Mouse (Mus musculus) midbrain, postnatal 0 days (tissue): ENCODE results near the gene Cacna1h. TPM values are rescaled to one million over a fixed set of nuclear protein-coding genes. Genes with fewer than 3 reads are reported as not detected.

ENCODE experiments used
- ATAC-seq: fragments of 200-750 bp; cut with Nextera tagmentation; 2 replicates; pipeline ENCODE4 v1.8.0; 2017; ENCODE audit warnings: moderate number of reproducible peaks, mild to moderate bottlenecking, moderate TSS enrichment, moderate library complexity; ENCODE audit not compliant: low FRiP score
- DNase-seq: peaks from one replicate; pipeline ENCODE4 v3.0.0-alpha.2; 2015; ENCODE audit warnings: low spot score
- H3K27ac ChIP-seq: fragments of 300-500 bp; sonication (generic); 2 replicates; pipeline ENCODE4 v1.5.1; 2014; ENCODE audit warnings: low read depth, mild to moderate bottlenecking, low read length, mixed read lengths
- H3K27me3 ChIP-seq: fragments of 300-500 bp; sonication (generic); 2 replicates; pipeline ENCODE4 v1.6.1; 2014; ENCODE audit warnings: low read length, control low read depth, mixed read lengths; ENCODE audit not compliant: insufficient read depth
- H3K36me3 ChIP-seq: fragments of 300-500 bp; sonication (generic); 2 replicates; pipeline ENCODE4 v1.6.1; 2014; ENCODE audit warnings: low read length, control low read depth, mixed read lengths; ENCODE audit not compliant: insufficient read depth
- H3K4me1 ChIP-seq: fragments of 300-500 bp; sonication (generic); 2 replicates; pipeline ENCODE4 v1.6.1; 2014; ENCODE audit warnings: mild to moderate bottlenecking, control low read depth, antibody characterized with exemption, low read length, mixed read lengths; ENCODE audit not compliant: insufficient read depth
- H3K4me2 ChIP-seq: fragments of 300-500 bp; sonication (generic); 2 replicates; pipeline ENCODE4 v1.6.1; 2014; ENCODE audit warnings: low read depth, mild to moderate bottlenecking, low read length, mixed read lengths; ENCODE audit not compliant: poor library complexity, severe bottlenecking
- H3K4me3 ChIP-seq: fragments of 300-500 bp; sonication (generic); 2 replicates; pipeline ENCODE4 v1.5.1; 2014; ENCODE audit warnings: low read depth, mild to moderate bottlenecking, low read length, moderate library complexity
- H3K9ac ChIP-seq: fragments of 300-500 bp; sonication (generic); replicated peaks from 2 replicates; pipeline ENCODE4 v1.6.1; 2014; ENCODE audit warnings: mild to moderate bottlenecking, low read length, moderate library complexity, mixed read lengths; ENCODE audit not compliant: poor library complexity, severe bottlenecking
- H3K9me3 ChIP-seq: fragments of 300-500 bp; sonication (generic); 2 replicates; pipeline ENCODE4 v1.6.1; 2016; ENCODE audit warnings: low read length, control low read depth
- CTCF ChIP-seq: IDR thresholded peaks from 2 replicates; pipeline ENCODE4 v1.5.1; 2016; ENCODE audit warnings: antibody characterized with exemption, mild to moderate bottlenecking
- WGBS: fragments of 180-500 bp; shearing (Covaris S2); extraction: QIAGEN DNeasy Blood & Tissue Kit; methylation state at CpG from one replicate; pipeline ENCODE4 v1.1.7; 2014; 5-methylcytosine and 5-hydroxymethylcytosine counted together
- polyA plus RNA-seq: library from polyadenylated mRNA; unstranded; fragments of >200 nt; fragmentation: Nextera tagmentation; extraction: Ambion mirVana; gene quantifications from 2 replicates; pipeline ENCODE4 v1.2.1, GENCODE M21; 2015
- total RNA-seq: library from RNA; depleted of rRNA; stranded (reverse); fragments of >200 nt; gene quantifications from 2 replicates; pipeline ENCODE4 v1.2.3, GENCODE M21; 2014; rRNA removed

The Cacna1h gene
- 117 and 164 TPM in 2 replicates for total RNA-seq
- 7.6 and 9.5 TPM in 2 replicates for polyA plus RNA-seq

DNA sequence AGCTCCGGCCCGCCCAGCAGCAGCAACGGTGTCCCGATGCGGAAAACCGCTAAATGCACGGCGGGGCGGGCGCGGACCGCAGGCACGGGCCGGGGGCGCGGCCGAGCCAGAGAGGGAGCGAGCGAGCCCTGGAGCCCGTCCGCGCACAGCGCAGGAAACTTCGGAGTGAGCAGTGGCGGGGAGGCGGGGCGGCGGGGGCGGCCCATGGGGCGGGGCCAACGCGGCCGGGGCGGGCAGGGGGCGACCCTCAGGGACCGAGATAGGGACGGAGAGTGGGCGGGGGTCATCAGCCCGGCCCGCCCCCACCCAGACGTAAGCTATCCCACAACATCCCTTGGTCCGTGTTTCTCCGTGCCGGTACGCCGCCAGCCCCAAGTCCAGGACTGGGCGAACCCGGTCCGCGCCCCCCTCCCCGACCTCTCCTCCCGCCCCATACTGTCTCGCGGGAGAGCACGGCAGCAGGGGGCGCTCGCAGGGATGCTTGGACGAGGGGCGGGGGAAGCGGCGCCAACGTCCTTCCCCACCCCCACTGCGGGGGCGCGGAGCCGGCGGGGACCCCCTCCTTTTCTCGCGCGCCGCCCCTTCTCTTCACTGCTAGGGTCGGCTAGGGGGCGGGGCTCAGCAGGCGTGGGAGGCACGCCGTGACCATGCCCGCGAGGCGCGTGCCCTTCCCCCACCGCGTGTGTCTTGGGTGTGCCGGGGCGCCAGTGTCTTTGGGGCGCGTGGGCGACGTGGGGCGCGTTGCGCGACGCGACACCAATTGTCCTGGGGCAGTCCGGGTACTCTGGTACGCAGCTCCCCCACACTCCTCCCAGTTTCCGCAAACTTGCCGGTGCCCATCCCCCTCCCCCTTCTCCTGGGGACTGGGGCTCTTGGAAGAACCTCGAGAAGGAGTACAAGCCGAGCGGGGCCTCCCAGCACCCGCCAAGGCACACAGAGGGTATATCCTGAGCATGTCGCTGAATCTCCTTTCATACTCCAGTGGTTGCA lies at the start of gene Cacna1h:
TSS of gene Cacna1h (minus strand) at position 167 of the 990 bp plus-strand sequence.
- WGBS = under 1% methylated on average over 67 of the region's 103 CpGs
- no peaks in the 10 kb centered on the region for H3K27me3 ChIP-seq
- peak within 1 kb of the TSS; percentile 75 for H3K27ac ChIP-seq
- TF ChIP-seq CTCF = peak; percentile 83
- peak within 1 kb of the TSS; percentile 86 for H3K4me2 ChIP-seq
- H3K9me3 ChIP-seq = no peaks in the 10 kb centered on the region
- ATAC-seq = peak; percentile 83
- H3K9ac ChIP-seq = peak within 1 kb of the TSS; percentile 86
- H3K4me3 ChIP-seq = peak within 1 kb of the TSS; percentile 80
- peak; percentile 73 for DNase-seq
- H3K4me1 ChIP-seq = peaks cover 11% of the 10 kb centered on the region; the same call in 1 of the 2 replicates
- H3K36me3 ChIP-seq = peaks cover 2% of the 10 kb centered on the region; the same call in 1 of the 2 replicates

DNA sequence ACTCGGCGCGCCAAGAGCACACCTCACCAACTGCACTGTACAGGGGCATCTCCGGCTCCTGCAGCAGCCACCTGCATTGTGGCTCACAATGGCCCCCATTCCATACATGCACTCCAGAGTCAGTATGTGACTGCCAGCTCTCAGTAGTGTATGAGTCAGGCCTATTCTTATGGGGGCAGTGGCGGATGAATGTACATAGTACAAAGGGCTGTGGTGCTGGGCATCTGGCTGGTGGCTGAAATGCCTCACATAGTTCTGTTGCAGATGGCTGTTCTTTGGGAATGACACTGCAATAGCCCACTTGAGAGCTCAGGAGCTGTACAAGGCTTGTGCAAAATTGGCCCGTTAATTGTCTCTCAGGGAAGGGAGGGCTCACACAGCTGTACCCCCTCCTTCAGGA lies 48.5 kb upstream of the Cacna1h start:
- 86% methylated on average over 6 of the region's 6 CpGs for WGBS
- no peak for TF ChIP-seq CTCF
- H3K27me3 ChIP-seq = 0 out of 2 replicates have a peak, but pooled peaks cover 2% of the 10 kb centered on the region
- DNase-seq (no peak), ATAC-seq (no peak)
- H3K36me3 ChIP-seq = no peaks in the 10 kb centered on the region
- H3K4me1 ChIP-seq = no peaks in the 10 kb centered on the region
- no peaks in the 10 kb centered on the region for H3K9me3 ChIP-seq
- no peak overlapping the region for H3K27ac ChIP-seq
- H3K4me3 ChIP-seq = no peak overlapping the region
- H3K4me2 ChIP-seq = no peak overlapping the region
- no peak overlapping the region for H3K9ac ChIP-seq

DNA sequence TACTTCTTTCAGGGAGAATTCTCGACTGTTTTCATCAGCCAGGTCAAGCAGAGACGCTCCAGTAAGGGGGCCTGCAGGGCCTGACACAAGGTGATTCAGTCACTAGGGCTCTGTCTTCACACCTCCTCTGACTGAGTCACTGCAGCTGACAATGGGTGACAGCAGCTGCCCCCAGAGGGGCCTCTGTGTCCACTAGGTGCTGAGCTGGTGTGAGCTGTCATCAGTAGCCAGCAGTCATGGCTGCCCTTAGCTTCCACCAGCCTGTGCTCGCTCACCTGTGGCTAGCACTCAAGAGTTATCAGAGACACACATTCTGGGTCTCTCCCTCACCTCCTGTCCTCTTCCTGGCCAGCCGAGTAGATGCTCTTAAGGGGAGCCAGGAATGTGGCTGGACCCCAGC lies 47.2 kb upstream of the Cacna1h start:
- Histone ChIP-seq H3K27ac (no peak overlapping the region), H3K4me1 (no peaks in the 10 kb centered on the region), H3K4me2 (no peak overlapping the region), H3K4me3 (no peak overlapping the region), H3K36me3 (no peaks in the 10 kb centered on the region), H3K9ac (no peak overlapping the region), H3K9me3 (no peaks in the 10 kb centered on the region), H3K27me3 (peaks cover 6% of the 10 kb centered on the region; the same call in 1 of the 2 replicates)
- no peak for DNase-seq
- TF ChIP-seq CTCF = no peak
- no peak for ATAC-seq
- WGBS = 63% methylated on average over 4 of the region's 4 CpGs

DNA sequence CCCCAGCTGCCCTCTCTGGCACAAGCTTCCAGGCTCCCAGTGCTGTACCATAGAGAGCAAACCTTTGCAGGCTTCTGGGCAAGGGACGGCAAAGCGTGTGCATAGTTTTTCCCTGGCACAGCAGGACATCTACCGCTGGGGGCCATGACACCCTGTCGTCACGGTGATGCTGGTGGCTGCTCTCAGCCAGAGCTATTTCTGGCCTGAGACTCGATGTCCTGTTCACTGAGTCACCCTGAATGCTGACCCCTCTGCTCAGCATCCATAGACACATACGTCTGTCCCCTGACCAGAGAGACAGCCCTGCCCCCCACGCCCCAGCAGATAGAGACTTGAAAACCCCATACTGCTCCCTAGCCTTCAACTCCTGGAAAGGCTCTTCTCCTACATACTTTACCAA lies 46.6 kb upstream of the Cacna1h start:
- 52% methylated on average over 8 of the region's 8 CpGs for WGBS
- Histone ChIP-seq H3K4me3 (no peak overlapping the region), H3K27me3 (peaks cover 6% of the 10 kb centered on the region; the same call in 1 of the 2 replicates), H3K4me1 (no peaks in the 10 kb centered on the region), H3K27ac (no peak overlapping the region), H3K9me3 (no peaks in the 10 kb centered on the region), H3K9ac (no peak overlapping the region), H3K36me3 (no peaks in the 10 kb centered on the region), H3K4me2 (no peak overlapping the region)
- ATAC-seq = no peak
- TF ChIP-seq CTCF = no peak
- no peak for DNase-seq

DNA sequence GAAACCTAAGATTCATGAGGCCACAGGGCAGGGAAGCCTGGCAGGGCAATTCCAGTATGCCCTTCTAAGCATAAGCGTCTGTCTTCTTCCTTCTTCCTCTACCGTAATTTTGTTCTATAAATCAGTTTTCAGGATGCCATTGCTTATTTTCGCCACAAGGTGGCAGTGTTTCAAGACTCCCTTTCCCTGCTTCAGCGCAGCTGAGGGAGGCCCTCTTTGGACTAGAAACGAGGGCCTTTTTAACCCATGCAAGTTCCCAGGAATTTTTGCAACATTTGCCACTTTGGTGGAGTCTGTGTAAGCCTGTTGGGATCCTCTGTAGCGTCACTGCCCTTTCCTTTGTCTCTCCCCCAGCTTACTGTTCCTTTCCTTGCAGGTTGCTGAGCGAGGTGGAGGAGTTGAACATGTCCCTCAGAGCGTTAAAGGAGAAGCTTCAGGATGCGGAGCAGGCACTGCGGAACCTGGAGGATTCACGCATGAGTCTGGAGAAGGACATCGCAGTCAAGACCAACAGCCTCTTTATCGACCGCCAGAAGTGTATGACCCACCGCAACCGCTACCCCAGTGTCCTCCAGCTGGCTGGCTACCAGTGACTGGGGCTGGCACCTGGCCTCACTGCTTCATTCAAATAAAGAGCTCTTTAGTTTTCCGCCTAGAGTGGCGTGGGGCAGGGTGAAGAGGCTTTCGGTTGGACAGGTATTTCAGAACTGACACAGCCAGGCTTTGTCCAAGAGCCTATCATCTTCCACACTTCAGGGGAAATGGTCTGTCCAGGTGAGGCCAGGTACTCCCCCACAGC lies 42.6 kb upstream of the Cacna1h start:
- H3K9ac ChIP-seq = no peak overlapping the region
- H3K27me3 ChIP-seq = peaks cover 9% of the 10 kb centered on the region
- H3K4me3 ChIP-seq = no peak overlapping the region
- H3K36me3 ChIP-seq = no peaks in the 10 kb centered on the region
- TF ChIP-seq CTCF = peak; percentile 97
- peak; percentile 77 for DNase-seq
- H3K27ac ChIP-seq = no peak overlapping the region
- H3K4me2 ChIP-seq = no peak overlapping the region
- H3K9me3 ChIP-seq = no peaks in the 10 kb centered on the region
- WGBS = 41% methylated on average over 19 of the region's 19 CpGs
- no peak for ATAC-seq
- H3K4me1 ChIP-seq = no peaks in the 10 kb centered on the region
